Mouse (Mus musculus) cerebellum, adult 2 months (tissue): ENCODE measurements around the gene Pramel6.

Experiments used
- CTCF ChIP-seq: fragments of 200-500 bp; IDR thresholded peaks from 2 replicates; pipeline ENCODE4 v1.5.1; 2011; ENCODE audit warnings: low read depth, mild to moderate bottlenecking, control low read depth, low read length, moderate library complexity, borderline replicate concordance; ENCODE audit not compliant: insufficient read depth
- POLR2A ChIP-seq: fragments of 200-500 bp; IDR thresholded peaks from 2 replicates; pipeline ENCODE4 v1.6.1; 2011; ENCODE audit warnings: low read length, control low read depth, borderline replicate concordance; ENCODE audit not compliant: insufficient read depth

DNA sequence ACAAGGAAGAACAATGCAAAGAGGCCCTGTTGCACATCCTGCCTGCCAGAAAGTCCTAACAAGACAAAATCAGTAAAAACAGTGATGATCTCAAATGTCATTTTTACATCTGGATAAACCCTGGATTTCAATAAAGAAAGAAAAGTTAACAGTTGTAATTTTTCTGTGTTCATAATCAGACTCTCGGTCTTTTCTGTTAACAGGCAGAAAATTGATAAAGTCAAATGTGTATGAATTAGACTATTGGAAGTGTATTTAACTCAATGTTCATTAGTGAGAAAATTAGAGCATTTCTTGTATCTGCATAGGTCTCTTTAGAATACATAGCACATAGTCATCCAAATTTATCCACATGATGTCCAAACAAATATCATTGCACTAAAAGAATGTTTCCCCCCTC is 39.1 kb downstream of the Pramel6 start, which contains the start of gene Olfr1128:
- TF ChIP-seq CTCF = no peak
- no peak for TF ChIP-seq POLR2A
